Mouse (Mus musculus): ENCODE results near the gene Clcn5. TPM values are rescaled to one million over a fixed set of nuclear protein-coding genes. Genes with fewer than 3 reads are reported as not detected.
A peak's percentile ranks its signal among the peaks of the same experiment; 100 is the strongest.

Clcn5 gene
- polyA plus RNA-seq, 1 experiment from 2014 or later, result 11.4 TPM

DNA sequence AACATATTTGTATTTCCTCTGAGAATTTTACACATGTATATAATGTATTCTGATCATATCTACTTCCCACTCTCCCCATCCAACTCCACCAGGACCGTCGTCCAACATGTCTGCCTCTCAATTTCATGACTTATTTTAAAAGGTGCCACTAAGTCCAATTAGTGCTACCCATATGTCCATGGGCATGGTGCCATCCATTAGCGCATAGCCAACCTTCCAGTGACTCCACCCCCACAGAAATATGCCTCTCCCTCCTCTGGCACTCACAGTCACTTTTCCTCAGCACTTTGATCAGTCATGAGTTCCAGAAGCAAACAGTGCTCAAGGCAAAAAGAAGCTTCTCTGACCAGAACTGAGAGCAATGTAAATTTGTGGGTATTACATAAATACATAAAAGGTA lies 204.3 kb downstream of the Clcn5 start:
- H3K9me3 ChIP-seq (replicated peaks), result no peaks in the 10 kb centered on the region
- H3K36me3 ChIP-seq, result no peaks in the 10 kb centered on the region
- ATAC-seq (replicated peaks; ENCODE audit: insufficient number of reproducible peaks, insufficient read depth, low FRiP score, low read depth), result no peak
- H3K27me3 ChIP-seq, result no peaks in the 10 kb centered on the region
- WGBS, result 82% methylated on average over 3 of the region's 3 CpGs
- no peaks in the 10 kb centered on the region for H3K4me1 ChIP-seq (replicated peaks)
- no peak overlapping the region for H3K9ac ChIP-seq
- no peak overlapping the region for H3K27ac ChIP-seq
- no peak overlapping the region for H3K4me2 ChIP-seq
- H3K4me3 ChIP-seq, result no peak overlapping the region

MicroRNAs encoded within 50 kb of the gene (microRNA counts, 519-probe panel; counts per million panel counts)
- microRNA mmu-miR-188-3p, result 3,193 counts per million, percentile 77 among the panel's probes with 10 or more counts
- not detected for microRNA mmu-miR-188-5p
- microRNA mmu-miR-362-3p, result 3,068 counts per million, percentile 73 among the panel's probes with 10 or more counts
- 2,610 counts per million, percentile 58 among the panel's probes with 10 or more counts for microRNA mmu-miR-362-5p
- 1,895 counts per million, percentile 17 among the panel's probes with 10 or more counts for microRNA mmu-miR-500
- 2,408 counts per million, percentile 47 among the panel's probes with 10 or more counts for microRNA mmu-miR-501-3p
- 2,783 counts per million, percentile 67 among the panel's probes with 10 or more counts for microRNA mmu-miR-501-5p
- 2,735 counts per million, percentile 65 among the panel's probes with 10 or more counts for microRNA mmu-miR-532-3p
- microRNA mmu-miR-532-5p, result 3,609 counts per million, percentile 87 among the panel's probes with 10 or more counts

Small RNAs within 50 kb of the gene (microRNA-seq; reads per million reads assigned to microRNA genes)
- gene Mir188 (2,405 reads per million, percentile 85 among the genes with 10 or more reads in this experiment), gene Mir362 (136 reads per million, percentile 53 among the genes with 10 or more reads in this experiment), gene Mir500 (325 reads per million, percentile 67 among the genes with 10 or more reads in this experiment), gene Mir501 (1,226 reads per million, percentile 80 among the genes with 10 or more reads in this experiment), gene Mir532 (3,567 reads per million, percentile 89 among the genes with 10 or more reads in this experiment)

Other genes starting within 250 kb of the Clcn5 start
- gene Usp27x, start 56.5 kb upstream of the Clcn5 start, polyA plus RNA-seq (2015; fragmentation: Nextera tagmentation; extraction: Ambion mirVana), result 0.30 and 0.55 TPM in 2 replicates